Mouse (Mus musculus) embryo, embryonic 11.5 days (tissue): ENCODE measurements around the gene Lpin2.
A peak's percentile ranks its signal among the peaks of the same experiment; 100 is the strongest.

Experiments
- DNase-seq: peaks from one replicate; pipeline ENCODE4 v3.0.0-alpha.2; 2012; ENCODE audit warnings: low read depth, low spot score

Gene Lpin2

GRCm38 (mm10) chr17:71171161-71171560 is 11.2 kb upstream of the Lpin2 start:
- no peak for DNase-seq

- no peak for DNase-seq
Observed at GRCm38 (mm10) chr17:71177336-71177735, 5.0 kb upstream of the Lpin2 start.

GRCm38 (mm10) chr17:71177949-71178348 is 4.4 kb upstream of the Lpin2 start:
- DNase-seq: no peak

DNA sequence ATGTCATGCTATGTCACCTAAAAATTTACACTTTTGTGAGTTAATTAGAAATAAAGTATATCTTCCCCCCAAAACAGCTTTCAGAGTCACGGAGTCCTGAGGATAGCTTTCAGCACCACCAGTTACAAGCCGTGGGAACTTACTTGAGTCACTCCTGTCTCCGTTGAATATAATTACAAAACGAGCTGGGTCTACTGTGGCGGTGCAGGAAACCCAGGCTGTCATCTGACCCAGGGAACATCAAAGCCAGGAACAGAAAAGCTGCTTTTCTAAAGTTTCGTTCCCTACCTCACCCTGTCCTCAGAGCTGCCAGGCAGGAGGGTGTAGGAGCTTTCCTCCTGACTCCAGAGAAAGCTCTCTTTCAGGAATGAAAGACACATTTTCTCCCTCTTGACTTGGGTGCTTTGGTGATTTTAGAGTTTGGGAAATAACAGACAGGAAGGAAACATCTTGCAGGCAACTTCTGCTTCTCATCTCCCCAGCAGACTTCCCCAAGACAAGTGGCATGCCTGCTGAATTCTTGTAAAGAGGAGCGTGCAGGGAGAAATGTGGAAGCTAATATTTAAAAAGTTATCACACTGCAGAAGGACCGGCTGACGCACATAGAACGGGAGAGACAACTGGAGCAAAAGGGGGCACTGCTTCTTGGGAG is 3.7 kb upstream of the Lpin2 start:
- DNase-seq: no peak

DNA sequence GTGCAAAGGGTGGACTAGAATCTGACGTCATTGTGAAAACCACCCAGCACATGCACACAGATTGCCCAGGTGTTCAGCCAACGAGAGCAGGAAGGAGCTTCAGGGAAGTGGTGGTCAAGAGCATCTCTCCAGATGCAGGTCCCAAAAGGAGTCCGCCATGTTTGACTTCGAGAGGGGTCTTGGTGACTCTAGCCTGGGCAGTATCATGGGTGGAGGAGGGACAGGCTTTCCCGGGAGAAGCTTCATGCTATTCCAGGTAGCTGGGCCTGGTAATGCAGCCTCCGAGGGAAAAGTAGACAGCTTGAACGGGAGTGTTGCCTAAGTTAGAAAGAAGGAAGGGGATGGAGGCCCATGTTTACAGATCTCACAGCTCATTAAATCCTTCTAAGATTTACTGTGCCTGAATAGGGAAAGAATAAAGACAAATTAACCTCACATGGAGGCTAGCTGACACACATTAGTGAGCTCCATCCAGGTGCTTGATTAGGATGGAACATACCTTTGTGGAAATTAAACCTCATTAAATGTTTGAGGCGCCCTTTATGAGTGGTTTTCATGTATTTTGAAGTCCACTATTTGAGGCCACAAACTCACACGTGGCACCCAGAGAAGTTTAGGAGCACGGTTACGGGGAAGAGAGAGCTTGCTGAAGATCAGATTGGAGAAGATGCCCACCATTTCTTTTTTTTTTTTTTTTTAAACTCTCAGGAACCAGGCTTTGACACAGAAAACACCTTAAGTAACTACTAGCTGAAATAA is 2.6 kb upstream of the Lpin2 start:
- DNase-seq: no peak

DNA sequence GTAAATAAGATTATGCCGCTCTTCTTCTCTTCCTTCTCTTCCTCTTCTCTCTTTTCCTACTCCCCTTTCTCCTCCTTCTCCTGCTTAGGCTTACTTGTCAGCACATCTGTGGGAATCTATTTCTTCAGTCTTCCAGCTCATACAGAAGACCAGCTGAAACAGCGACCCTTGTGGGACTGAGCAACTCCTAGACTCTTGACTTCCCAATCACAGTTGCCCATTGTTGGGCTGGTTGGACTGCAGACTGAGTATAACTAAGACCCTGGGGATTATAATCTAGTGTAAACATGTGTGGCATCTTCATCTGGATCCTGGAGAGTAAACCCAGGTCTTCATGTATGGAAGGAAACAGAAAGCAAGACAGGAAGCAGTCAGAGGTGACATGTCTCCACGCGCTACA is 1.8 kb upstream of the Lpin2 start:
- DNase-seq: no peak

DNA sequence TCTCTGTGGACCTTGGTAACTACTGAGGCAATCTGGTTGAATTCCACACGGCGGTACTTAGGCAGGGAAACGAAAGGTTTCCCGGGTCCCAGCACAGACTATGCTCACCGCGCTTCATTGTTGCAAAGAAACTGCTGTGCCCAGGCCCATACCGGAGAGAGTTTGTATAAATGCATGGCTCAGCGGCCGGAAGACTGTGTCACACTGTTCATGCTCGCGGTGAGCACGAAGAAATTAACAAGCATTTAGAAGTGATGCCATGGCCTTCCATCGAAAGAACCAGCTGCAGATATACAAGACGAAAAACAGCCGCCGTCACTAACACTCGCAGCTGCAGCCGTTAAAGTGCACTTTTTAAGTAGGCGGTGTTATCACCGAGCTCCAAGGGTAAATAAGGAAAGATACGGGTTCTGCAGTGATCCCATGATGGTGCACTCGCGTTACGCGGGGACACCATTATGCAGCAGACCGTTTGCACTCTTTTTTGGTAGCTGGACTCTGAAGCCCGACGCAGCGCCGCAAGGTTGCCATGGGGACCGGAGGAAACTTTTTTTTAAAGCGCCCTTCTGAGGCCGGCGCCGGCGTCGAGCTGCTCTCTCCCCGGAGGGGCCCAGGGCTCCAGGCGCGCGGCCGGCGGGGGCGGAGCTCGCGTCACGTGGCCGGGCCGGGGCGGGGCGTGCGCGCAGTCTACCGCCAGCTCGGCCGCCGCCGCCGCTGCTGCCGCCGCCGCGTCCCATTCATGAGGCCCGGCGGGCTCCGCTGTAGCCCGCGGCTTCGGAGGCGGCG is 704 bp downstream of the Lpin2 start:
- DNase-seq: peak; percentile 81

DNA sequence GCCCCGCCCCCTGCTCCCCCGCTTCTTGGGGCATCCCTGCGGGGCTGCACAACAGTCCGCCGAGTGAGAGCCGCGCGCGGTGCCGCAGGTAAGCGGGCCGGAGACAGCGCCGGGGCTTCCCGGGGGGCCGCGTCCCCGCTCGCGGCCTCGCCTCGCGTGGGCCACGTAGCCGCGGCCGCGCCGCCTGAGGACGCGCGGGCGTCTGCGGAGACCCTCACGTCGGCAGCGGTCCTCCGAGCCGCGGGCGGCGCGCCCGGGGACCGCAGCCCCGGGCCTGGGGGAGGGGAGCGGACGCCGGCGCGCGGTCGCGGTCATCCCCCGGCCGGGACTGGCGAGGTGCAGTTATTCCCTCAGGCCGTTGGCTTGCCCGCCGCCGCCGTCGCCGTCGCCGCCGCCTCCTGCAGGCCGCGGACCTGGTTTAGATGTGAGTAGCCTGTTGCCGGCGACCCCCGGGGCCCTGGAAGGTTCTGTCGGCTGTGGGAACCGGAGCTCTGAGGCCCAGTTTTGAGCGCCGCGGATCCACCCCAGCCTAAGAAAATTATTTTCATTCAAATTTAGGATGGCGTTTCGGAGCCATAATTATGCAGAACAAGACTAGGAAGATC is 1.4 kb downstream of the Lpin2 start:
- DNase-seq: no peak

GRCm38 (mm10) chr17:71184356-71185111 is 2.2 kb downstream of the Lpin2 start:
- no peak for DNase-seq

DNA sequence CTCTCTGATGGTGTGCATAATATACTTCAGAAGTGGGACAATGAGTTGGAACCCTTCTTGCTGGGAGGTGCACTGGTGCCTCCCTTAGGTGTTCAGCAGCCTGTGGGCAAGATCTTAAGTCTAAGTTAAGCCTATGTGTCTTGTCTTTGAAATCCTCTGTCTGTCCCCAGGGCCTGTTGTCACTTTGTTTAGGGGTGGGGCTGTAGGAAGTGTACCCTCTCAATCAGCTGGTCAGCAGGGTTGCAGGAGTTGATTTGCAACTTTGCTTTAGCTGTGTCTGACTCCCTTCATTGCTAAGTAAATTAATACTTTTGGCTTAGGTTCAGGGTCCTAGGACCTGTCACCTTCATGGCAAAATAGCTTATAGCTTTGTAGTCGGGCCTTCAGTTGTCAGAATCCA is 3.0 kb downstream of the Lpin2 start:
- DNase-seq: no peak

DNA sequence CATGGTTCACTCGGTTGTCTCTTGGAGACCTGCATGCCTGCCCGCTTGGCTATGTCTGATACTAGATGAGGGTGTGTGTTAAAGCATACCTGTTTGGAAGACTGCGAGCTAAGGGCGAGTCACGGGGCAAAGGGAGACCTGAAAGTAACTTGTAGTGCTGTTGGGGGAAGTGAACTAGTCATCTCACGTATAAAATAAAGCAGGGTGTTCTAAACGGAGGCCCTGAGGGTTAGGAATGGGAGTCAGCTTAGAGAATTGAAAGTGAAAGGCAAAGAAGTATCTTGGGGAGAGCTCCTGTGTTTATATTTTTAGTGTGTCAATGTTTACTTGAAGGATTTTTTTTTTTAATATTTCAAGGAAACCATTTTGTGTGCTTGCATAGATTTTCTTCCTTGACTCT is 8.2 kb downstream of the Lpin2 start:
- no peak for DNase-seq

DNA sequence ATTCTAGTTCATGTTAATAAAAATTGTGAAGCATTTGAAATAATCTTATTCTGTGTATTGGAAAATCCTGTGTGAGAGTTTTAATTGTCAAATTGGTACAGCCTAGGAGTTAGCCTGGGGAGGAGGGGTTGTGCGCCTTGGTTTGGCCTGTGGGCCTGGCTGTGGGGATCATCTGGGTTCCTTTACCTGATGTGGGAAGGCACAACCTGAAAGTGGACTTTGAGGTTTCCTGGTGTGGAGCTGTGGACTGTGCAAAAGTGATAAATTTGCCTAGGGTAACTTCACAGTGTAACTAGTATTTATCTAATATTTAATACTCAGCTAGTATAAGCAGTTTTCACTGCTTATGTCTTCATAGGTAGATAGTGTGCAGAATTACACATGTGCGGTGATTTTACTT is 8.7 kb downstream of the Lpin2 start:
- DNase-seq: no peak

GRCm38 (mm10) chr17:71191651-71192419 is 9.5 kb downstream of the Lpin2 start:
- no peak for DNase-seq

GRCm38 (mm10) chr17:71193019-71193418 is 10.7 kb downstream of the Lpin2 start:
- no peak for DNase-seq

GRCm38 (mm10) chr17:71193485-71193884 is 11.1 kb downstream of the Lpin2 start:
- no peak for DNase-seq

DNA sequence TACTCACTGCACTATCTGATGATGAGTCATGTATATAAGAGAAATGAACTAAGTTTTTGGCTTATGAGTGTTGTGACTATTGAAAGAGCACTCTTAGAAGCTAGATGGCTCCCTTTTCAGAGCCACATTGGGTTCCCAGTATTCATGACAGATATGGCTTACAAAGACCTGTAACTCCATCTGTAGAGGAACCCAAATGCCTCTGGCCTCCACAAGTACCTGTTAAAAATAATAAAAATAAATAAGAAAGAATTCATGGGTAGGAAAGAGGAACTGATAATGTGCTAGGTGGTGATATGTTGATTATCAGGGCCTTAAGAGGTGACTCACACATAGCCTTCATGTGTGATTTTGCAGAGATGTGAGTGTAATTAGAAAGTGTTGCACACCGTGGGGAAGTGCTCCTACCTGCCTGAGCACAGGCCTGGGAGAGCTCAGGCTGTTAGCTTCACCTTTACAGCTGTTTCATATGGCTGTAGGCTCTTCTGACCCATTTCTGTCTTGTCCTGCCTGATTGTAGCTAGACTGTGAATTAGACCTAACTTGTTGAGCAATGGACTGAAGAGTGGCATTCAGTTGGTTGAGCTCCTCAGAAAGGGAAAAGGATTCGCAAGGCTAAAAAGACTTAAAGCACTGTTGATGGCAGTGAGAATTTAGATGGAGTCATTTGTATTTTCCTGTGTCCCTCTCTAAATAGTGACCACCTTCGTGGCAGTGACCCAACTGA is 12.7 kb downstream of the Lpin2 start:
- no peak for DNase-seq

- DNase-seq: no peak
Observed at GRCm38 (mm10) chr17:71195633-71196391, 13.5 kb downstream of the Lpin2 start.

DNA sequence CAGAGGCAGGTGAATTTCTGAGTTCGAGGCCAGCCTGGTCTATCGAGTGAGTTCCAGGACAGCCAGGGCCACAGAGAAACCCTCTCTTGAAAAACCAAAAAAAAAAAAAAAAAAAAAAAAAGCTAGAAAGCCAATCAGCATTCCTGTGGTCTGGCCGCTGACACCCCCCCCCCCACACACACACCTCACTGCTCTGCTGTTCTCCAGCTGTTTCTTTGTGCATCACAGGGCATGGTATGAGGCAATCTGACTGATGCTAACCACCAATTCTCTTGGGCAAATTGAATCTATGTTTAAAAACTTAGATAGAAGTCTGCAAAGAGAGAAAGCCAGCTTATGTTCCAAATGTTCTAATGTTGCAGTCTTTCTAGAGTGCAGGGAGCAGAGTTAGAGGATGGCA is 14.1 kb downstream of the Lpin2 start:
- DNase-seq: no peak

DNA sequence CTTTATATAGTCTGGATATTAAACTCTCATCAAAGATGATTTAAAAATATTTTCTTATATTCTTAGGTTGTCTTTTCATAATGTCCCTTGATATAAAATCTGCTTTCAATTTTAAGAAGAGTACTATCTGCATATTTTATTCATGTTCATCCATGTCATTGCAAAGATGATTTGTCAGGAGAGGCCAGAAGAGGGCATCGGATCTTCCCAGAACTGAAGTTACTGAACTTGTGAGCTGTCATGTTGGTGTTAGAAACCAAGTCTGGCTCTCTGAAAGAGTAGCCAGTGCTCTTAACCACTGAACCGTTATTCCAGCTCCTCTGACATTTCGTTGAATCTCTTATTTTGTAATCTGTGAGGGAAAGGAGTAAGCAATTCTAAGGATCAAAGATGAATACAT is 17.0 kb downstream of the Lpin2 start:
- no peak for DNase-seq
